Mouse (Mus musculus) v-Abl transformed pro-B cells (cell line): Measurements from ENCODE around the gene Ror1.

Source experiments
- in situ Hi-C, 2 experiments: fragments of 400-800 bp; cut with MboI; formaldehyde crosslinking; loops; one replicate each; pipeline ENCODE4 v1.15.1; 2025; ENCODE audit not compliant: unreplicated experiment in 2 of 2

Gene Ror1

DNA sequence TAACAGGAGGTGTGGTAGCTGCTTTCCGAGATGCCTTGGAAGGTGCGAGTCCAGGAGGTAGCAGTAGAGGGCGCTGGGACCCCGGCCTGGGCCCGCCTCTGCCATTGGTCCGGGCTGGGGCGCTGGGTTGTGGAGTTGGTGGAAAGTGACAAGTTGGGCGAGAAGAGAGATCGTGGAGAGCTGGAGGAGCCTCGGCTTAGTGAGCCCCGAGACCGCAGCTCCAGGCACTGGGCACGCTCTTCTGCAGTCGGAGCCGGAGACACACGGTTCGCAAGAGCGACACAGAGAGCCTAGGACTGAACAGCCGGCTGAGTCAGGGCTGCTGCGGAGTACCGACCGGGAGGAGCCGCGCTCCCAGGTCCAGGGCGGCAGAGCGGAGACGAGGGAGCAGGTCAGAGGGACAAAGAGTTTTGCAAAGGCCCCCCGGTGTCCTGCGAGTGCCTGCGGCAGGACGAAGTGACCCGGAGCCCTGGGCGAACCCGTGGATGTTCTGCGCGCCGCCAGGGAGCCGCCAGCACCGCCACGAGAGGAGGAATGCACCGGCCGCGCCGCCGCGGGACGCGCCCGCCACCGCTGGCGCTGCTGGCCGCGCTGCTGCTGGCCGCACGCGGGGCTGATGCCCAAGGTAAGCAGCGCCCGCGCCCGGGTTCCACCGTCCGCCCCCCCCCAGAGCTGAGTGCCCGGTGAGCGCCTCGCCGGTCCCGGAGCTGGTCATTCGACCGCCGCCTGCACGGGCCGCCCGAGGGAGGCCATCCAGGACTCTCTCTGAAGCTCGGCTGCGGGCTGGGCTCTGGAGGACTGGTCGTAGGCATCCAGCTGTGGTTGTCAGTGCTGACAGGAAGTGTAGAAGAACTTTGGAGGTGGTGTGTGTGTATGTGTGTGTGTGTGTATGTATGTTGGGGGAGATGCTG, at the start of gene Ror1:
TSS of gene Ror1 (plus strand) at position 107 of the 911 bp plus-strand sequence.
- in situ Hi-C loops, result no loop called here

DNA sequence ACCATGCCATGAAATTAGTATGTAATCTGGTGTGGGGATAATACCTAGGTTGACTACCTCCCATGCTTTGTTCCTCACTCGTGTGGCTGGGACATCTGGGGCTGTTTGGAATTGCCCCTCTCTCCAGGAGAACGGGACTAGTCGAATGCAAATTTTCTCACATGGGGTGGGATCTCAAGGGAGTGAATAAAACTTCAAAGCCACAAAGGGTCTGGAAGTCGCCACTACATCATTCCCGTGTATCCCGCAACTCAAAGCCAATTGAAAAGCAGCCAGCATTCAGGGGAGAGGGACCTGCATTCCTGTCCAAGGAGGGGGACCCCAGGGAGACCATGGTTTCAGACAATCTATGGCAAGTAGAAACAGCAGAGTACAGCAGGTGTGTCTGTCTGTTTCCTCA, 48.5 kb upstream of the Ror1 start:
- in situ Hi-C loops, result loop anchor here in 1 of 2 experiments (25.0 kb wide), 1 partner anchor 490 kb away; no protein-coding TSS in a partner anchor

DNA sequence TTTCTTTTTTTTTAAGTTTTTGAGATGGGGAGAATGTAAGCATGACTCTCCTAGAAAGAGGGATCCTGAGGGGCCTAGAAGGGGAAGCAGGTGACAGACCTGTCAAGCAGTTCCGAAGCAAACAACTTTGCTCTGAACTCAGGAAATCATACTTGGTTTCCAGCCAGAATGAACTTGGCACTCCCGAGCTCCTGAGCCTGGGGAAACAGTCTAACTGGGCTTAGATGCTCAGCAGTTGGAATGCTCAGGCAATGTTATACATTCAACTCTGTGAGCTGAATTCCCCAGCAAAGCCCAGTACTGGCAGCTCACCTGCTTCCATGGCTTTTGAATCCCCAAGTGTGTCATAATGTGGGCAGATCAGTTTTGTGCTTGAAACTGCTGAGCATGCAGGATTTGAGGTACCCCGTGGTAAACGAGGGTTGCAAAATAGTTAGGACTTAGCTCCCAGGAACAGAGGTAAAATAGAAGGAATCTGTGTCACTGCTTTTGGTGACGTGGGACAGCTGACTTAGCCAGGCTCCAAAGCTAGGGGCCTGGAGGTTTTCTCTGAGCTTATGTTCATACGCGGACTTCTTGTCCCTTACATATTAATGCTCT, 47.1 kb upstream of the Ror1 start:
- in situ Hi-C loops, result loop anchor here in 1 of 2 experiments (25.0 kb wide), 1 partner anchor 489 kb away; no protein-coding TSS in a partner anchor

DNA sequence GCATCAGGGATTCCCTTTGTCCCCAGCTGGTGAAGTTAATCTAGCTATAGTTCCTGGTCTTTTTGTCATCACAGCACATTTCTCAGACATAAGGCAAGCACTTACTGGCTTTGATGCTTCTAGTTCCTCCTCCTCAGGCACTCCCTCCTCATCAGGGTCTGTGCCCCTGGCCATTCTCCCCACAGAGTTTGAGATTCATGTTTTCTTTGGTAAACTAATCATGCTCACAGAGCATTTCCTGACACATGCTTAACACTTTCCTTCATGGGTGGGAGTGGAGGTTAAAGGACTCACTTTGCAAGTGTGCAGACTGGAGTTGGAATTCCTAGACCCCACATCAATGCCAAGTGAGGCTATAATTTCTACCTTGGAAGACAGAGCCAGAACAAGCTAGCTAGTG, 43.8 kb upstream of the Ror1 start:
- in situ Hi-C loops, result no loop called here

DNA sequence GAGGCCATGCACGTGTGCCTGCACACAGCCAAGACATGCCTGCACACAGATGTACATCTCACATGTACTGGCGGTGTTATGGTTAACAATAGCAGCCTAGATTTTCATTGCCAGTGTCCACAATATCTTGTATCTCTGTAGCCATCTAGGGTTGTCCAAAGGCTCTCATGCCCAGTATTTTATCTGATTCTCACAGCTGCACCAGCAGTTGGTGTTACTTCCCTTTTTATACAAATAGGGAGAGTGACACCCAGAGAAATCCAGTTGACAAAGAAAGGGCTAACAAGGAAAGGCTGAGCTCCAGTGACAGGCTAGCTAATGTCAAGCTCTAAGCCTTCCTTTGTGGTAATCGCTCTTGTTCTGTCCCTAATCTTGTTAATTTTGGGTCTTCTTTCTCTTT, 43.3 kb upstream of the Ror1 start:
- in situ Hi-C loops, result no loop called here

DNA sequence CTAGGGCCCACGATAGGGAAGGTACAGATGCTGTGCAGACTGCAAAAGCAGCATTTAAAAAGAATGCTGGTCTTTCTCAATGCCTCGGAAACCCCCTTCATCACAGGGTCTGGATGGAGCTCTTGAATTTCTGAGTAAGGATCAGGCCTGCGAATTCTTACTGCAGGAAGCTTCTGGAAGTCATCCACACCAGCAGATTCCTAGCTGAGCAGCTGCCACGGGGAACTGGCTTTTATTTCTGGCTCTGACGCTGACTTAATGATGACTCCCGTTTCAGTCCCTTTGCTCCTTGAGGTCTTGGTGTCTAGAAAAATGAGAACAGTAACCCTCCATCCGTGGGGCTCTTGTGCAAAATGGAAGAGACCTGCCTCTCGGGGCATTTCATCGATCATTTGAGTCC, 39.5 kb upstream of the Ror1 start:
- in situ Hi-C loops, result no loop called here

DNA sequence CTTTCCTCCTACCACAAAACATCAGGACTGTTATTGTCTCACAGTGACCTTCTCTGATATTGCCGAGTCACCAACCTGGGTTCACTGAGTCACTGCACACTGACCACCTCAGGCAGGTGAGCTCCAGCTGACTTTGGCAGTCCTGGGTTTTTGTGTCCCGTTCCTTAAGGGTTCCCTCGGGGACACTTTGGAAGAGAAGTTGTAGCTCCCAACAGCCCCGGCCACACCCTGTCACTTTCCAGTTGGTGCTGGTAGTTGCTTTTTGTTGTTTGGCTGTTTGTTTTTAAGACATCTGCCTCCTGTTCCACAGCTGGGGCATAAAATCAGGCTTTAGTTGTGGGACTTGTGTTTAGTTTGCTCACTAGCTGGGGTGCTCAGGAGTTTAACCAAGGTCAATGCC, 39.1 kb upstream of the Ror1 start:
- in situ Hi-C loops, result no loop called here

DNA sequence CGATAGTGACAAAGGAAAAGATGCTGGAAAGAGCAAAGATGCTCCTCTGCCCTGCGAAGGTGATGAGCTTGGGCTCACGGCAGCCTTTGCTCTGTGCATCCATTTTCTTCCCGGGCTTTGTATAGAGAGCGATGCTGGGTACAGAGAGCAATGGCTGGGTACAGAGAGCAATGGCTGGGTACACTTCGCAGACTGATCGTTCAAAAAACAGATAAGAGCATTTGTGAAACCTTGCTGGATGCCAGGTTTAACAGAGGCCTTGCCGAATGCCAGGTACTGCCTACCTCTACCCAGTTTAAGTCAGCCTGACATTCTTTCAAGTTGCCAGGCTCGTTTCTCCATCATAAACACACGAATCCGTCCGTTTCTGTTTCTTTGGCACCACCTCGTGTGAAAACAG, 38.2 kb upstream of the Ror1 start:
- in situ Hi-C loops, result no loop called here

DNA sequence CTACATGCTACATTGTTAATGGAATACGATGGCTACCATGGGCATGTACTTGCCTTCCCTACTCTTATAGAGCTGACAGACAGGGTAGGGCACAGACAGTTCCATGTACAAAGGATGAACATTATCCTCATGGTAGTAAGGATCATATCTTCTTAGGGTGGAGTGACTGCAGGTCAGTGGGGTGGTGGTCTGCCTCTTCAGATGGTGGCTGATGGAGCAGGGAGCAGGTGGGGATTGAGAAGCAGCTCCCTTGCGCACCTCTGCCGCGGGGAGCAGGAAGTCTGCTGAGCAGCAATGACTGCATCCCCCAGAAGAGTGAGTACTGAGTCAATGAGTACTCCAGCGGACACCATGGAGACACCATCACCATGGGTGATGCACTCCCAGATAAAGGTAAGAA, 37.0 kb upstream of the Ror1 start:
- in situ Hi-C loops, result no loop called here

DNA sequence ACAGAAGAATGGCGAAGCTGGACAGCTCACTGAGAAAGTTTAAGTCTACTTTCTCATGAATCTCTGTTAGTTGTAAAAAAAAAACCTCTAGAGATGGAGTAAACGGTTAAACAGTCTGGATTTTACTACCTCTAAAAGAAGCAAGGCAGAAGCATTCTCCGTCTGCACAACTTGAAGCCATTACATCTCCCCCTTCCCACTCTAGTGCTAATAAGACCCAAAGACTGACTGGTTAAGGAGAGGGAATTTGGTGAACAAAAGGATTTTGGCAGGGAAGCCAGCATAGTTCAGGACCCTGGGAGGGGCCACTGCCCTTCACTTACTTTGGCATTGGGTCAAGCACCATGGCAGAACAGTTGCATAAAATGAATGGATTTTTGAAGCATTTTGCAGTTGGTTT, 35.8 kb upstream of the Ror1 start:
- in situ Hi-C loops, result no loop called here

DNA sequence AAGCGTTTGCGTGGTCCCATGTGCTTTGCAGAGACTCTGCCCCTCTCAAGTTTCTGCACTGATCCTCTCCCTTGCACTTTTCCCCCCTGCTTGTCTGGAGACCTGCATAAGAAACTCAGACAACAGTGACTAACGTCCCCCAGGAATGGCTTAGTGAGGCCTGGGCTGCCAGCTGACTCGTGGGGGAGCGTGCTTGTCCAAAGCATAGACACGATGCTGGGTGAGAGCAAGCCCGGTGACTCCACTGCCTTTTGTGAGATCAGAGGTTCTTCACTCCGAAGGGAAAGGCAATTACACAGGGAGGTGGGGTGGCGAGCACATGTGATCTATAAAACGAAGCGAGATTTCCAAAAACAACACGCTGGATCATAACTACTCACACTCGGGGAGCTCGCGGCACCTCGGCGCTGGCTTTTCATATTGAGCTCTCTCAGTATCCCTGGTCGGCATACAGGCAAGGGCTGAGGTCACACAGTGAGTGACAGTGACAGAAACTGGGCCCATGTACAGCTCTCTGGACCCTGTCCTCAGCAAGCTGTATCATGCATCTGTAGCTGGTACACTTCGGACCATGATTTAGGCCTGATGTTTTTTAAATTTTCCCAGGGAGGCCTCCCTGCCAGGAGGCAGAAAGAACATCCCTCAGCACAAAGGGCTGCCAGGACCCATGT, 34.1 kb upstream of the Ror1 start:
- in situ Hi-C loops, result no loop called here

DNA sequence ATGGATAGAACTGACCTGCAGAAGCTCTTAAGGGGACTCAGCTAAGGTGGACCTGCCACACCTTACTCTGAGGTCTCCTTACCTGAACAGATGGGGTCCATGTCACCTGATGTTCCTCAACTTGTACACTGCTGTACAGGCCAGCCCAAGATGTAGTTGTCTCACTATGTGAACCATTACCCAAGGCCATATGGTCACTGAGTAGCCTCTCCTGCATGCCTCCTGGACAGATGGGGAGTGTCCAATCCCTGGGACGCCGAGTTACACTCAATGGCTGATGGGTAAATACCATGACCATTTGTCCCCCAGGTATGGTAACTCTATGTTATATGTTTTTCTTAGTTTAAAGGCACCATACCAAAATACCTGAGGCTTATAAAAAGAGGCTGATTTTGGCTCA, 29.9 kb upstream of the Ror1 start:
- in situ Hi-C loops, result no loop called here

DNA sequence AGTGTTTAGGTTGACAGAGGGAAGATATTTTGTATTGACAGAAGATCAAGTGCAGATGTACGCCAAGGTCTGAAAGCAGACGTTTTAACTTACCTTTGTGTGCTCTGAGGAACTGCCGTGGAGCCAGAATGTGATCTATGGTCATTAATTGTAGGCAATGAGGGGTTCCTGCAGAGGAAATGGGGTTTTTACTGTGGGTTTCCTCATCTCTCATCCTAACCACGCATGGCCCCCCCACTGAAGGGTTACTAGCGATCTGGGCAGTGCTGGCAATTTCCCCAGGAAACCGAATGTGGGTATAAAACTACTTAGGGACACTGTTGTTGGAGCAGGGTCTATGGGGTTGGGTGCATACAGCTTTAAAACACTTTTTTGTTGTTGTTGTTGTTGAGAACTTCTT, 25.5 kb upstream of the Ror1 start:
- in situ Hi-C loops, result no loop called here

DNA sequence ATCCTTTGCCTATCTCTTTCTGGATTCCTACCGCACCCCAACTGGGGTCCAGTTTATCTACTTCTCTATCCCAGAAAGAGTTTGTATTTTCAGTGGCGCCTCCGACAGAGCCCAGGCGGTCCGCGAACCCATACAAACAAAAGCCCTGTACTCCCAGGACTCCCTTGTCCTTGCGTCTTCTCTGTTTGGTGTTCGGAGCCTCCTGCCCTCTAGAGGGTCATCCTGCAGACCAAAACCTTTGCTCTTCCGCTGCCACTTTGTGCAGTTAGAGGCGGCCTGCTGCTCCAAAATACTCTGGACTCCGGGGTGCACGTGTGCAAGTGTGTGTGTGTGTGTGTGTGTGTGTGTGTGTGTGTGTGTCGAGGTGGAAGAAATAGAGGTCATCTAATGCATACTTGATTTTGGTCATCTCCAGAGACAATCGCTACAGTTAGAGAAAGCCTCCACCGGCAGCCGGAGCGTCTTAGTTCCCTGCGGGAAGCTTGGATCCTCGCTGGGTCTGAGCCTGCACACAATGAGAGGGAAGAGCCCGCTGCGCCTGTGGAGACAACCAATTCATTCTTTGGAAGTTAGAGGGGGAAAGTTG, 1.1 kb downstream of the Ror1 start:
- in situ Hi-C loops, result no loop called here

DNA sequence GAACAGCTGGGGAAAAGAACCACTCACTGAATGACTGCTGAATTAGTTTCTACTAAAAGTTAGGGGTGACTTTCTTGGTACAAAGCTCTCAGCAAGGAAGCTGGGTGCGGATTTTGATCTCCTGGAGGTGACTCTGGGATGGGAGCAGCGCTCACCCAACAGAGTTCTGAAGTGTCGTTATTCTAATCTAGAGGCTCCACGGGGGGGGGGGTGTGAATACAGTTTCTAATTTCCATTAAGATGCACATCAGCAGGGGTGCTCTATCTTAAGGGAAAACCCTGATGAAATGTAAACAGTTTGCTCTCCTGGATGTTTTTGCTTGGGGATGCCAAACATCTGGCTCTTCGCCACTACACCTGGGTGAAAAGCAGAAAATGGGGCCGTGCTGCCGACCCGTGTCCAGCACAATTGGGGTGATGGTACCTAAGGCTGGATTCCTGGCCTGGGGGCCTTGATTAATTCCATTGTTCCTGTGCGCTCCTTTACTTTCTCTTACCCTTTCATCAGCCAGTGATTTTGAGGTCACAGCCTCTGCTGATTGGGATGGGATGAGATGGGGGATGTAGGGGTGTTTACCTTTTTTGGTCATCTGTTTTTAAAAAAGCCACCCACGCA, 1.9 kb downstream of the Ror1 start:
- in situ Hi-C loops, result no loop called here

DNA sequence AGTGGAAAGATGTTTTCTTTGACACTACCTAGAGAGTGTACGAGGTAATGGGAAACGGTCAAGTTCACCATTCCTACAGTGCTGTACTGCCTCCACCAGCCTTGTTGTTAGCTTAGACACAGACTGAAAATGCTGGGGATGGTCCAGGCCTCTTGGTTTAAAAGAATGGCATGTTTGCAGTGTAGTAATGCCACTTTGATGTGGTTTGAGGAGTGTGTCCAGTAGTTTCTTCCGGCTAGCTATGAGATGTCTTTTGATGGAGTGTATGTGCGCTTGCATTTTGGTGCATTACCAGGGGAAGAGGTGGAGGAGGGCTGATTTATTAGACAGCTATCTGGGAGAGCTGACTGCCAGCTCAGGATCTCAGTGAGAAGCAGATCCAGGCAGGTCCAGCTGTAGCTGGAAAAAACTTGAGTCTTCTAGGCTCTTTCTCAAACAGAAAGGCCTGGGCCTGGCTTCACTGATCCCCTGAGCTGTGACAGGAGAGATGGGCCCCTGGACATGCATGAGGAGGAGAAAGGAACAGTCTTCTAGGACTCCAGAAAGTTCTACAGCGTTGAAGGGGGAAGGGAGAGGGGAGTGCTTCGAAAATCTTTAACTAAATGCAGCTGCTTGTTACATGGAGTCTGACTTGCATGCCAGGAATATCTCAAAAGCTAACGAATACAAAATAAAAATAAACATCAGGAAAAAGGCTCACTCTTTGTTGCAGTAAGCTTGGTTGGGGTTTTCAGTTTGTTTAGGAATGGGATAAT, 5.7 kb downstream of the Ror1 start:
- in situ Hi-C loops, result no loop called here

DNA sequence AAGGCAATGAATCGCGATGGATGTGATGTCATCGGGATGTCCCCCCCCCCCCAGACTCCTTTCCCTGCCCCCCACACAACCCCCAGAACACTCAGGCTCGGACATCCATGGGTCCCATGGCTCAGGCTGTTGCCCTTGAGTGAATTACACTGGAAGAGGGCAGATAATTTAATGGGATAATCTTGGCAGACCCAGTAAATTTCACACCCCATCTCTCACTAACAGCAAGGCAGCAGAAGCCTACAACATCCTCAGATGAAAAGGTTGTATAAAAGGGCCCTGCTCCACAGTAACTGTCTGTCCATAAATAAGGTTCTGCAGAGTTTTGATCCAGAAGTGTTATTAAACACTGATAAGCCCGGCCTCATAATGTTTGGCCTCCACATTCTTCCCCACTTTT, 6.3 kb downstream of the Ror1 start:
- in situ Hi-C loops, result no loop called here

DNA sequence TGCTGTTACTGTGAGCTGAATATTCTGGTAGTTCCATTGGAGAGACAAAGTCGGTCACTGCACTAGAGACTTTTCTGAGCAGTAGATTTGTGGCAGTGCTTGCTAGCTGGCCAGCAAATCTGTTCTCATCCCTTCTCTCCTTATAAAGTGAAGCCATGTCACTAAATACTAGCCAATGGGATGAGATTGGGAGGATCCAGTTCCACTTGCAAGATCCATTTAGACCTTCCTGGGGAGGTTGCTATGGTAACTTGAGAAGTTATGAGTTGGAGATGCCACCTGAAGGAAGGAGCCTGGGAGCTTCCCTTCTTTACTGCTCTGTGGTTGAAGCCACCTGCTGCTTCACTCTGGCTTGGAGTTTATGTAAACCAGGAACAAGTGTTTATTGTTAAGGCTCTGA, 8.7 kb downstream of the Ror1 start:
- in situ Hi-C loops, result no loop called here

DNA sequence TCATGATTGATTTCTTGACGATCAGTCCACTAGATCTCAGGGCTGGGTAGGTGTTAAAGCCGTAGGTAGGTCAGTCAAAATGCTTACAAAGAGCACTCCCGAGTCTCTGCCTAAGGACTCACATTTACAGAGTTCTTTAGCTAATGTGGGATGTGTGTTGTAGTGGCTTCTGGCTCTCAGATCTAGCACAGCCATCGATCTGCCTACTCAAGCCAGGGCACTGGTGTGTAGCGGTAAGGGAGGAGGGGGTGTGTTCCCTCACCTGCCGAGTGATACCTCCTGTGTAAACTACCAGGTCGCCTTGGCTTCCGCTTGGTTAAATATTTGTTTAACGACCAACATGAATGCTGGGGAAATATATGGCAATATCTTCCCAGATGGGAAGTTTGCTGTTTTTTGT, 12.0 kb downstream of the Ror1 start:
- in situ Hi-C loops, result no loop called here

DNA sequence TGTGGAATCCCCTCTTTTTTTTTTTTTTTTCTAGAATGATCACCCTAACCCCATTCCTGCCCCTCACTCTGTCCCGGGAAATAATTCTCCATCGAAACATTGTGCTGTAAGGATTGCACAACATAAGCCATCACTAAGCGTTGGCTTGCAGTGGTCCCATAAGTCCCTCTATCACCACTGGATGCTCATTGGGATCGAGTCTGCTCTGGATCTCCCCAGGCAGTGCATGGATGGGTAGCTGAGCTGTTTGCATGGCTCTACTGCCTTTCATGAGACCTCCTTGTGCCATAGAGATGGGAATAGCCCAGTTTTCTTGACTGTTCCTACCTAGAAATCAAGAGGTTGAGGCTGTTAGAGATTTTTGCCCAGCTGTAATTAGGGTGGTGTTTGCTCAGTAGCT, 13.0 kb downstream of the Ror1 start:
- in situ Hi-C loops, result no loop called here
